Mouse (Mus musculus): ENCODE data around the gene Ankra2.
A peak's percentile ranks its signal among the peaks of the same experiment; 100 is the strongest.

The Ankra2 gene

DNA sequence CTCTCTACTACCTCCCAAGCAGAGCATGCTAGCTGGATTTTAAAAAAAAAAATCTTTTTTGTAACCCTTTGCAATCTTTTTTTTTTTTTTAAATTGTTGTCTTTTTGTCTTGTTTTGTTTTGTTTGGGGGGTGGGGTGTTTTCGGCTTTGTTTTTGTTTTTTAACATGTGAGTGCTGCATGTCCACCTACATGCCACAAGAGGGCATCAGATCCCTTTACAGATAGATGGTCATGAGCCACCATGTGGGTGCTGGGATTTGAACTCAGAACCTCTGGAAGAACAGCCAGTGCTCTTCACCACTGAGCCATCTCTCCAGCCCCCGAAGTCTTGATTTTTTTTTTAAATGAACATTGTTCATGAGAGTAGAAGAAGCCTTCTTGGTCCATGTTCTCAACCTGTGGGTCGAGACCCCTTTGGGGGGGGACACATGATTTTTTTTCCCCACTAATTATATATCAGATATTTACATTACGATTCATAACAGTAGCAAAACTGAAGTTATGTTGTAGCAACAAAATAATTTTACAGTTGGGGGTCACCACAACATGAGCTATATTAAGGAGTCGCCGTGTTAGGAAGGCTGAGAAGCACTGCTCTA is 35.1 kb downstream of the Ankra2 start:
- DNase-seq, result peak; percentile 15

- peak; percentile 95 for DNase-seq
Observed at GRCm38 (mm10) chr13:98298833-98299758, 36.2 kb downstream of the Ankra2 start.

DNA sequence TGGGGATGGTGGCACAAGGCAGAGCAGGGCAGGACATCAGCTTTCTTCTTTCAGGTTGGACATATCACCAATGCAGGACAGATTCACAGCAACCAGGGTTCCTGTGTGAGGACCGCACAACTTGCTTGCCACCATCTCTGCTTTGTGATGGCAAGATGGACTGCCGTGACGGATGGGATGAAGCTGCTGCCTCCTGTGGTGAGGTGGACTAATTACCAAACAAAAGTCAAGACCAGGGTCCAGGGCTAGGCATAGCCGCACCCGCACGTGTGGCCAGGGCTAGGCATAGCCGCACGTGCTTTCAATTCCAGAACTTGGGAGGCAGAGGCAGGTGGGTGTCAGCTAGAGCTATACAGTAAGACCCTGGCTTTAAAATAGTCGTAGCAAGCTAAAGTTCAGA is 42.4 kb downstream of the Ankra2 start:
- DNase-seq, result peak; percentile 11

GRCm38 (mm10) chr13:98306393-98306792 is 43.5 kb downstream of the Ankra2 start:
- peak; percentile 9 for DNase-seq

DNA sequence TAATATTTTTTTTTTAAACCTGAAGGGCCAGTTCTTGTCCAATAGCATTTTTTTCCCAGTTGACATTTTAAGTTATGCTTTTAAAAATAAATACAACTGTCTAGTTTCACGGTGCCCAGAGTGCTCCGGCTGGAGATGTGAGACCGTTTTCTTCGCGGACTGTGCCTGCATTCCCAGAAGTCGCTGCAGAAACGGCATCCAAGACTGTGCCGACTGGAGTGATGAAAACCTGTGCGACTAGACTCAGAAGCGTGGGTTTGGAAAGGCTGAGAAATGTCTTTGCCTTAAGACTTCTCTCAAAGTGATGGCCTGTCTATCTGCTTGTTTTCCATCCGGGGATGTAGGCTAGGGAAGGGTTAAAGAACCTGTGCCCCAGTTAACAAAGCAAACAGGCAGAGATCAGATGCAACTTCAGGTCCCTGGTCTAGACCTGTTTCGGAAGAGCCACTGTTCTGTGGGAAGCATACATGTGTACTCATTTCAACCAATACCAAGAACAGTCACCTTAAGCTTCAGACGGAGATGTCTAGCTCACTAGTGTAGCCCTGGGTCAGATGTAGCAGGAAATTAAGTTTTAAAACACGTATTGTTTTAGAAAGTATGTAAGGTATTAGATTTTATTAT is 44.1 kb downstream of the Ankra2 start:
- no peak for DNase-seq

GRCm38 (mm10) chr13:98308004-98308403 is 45.1 kb downstream of the Ankra2 start:
- no peak for DNase-seq

GRCm38 (mm10) chr13:98308724-98309123 is 45.9 kb downstream of the Ankra2 start:
- DNase-seq, result no peak

DNA sequence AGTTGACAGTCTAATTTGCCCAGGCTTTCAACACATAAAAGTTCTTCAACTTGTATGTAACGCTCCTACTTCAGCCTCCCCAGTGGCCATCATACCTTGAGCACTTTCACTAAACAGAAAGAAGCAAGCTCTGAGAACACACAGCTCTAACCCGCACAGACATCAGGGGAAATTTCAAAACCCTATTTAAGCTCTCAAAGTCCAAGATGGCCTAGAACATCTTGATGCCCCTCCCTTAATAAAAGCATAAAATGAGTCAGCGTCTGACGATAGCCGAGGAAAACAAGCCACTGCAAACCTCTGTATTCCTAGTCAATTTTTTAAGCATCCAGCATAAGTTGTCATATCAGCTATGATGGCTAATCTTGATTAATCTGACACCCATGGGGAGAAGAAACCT is 48.7 kb downstream of the Ankra2 start:
- no peak for DNase-seq

DNA sequence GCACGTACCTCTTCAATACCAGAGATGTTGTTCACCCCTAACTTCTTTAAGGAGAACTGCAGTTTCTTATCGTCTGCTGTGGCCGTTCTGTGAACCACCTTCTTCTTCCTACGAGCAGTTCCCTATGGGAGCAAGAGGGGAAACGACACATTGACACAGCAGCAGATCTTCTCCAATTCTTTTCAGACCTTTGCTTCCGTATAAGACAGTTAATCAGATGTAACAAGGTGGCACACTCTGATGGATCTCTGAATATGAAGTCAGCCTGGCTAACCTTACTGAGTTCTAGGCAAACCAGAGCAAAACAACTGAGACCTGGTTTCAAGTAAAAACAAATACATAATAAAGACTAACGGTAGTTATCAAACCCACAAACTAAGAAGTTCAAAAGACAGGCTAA is 50.8 kb downstream of the Ankra2 start:
- no peak for DNase-seq

GRCm38 (mm10) chr13:98315124-98315523 is 52.2 kb downstream of the Ankra2 start:
- no peak for DNase-seq

- no peak for DNase-seq
Observed at GRCm38 (mm10) chr13:98316140-98316479, 53.2 kb downstream of the Ankra2 start.

DNA sequence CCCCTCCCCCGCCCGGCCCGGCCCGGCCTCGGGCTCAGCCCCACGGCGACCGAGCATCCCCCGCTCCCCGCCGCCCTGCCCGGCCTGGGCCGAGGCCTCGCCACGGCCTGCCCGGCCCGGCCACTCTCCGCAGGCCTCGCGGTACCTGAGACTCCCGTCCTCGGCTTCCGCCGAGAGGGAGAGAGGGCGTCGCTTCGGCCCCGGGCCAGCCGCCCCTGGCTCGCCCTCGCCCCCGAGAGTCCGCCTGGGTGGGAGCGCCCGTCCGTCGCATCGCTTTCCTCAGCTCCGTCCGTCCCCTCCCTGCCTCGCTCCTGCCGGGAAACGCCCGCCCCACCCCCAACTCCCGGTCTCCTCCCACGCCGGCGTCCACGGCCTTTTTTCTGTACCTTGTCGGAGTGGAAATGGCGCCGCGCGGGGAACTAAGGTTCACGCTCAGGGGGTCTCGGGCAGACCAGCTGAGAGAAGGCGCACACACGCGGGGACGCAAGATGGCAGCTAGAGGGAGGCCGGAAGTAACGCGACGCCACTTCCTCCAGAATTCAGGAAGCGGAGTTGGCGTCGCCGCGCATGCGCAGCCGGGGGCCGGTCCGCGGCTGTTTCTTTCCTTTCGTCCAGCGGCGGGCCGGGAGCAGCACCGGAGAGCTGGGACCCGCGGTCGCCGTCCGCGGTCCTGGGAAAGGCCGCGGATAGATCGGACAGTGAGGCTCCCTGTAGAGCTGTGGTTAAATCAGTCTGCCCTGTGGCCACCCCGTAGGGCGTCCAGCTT is 53.8 kb downstream of the Ankra2 start, which contains the start of gene Btf3:
TSS of gene Btf3 (minus strand) at position 527 of the 766 bp plus-strand sequence.
- DNase-seq, result peak; percentile 98

GRCm38 (mm10) chr13:98317246-98317677 is 54.4 kb downstream of the Ankra2 start:
- no peak for DNase-seq

GRCm38 (mm10) chr13:98317911-98318310 is 55.0 kb downstream of the Ankra2 start:
- no peak for DNase-seq
